Mouse (Mus musculus) cerebellum, postnatal 36 days (tissue): ENCODE data around the gene Taf3.

Source experiments
- DNase-seq, 2 experiments: peaks; one replicate each; pipeline ENCODE4 v3.0.0; 2021 to 2022; ENCODE audit warnings: mixed read lengths in 2 of 2

Taf3 gene

GRCm38 (mm10) chr2:10048461-10048860 lies at the start of gene Taf3:
TSS of gene Taf3 (minus strand) at chr2:10048596.
- DNase-seq, result peak; percentile 93 to 94

- DNase-seq, result no peak
Measured at GRCm38 (mm10) chr2:10094327-10095100, 46.1 kb upstream of the Taf3 start.

DNA sequence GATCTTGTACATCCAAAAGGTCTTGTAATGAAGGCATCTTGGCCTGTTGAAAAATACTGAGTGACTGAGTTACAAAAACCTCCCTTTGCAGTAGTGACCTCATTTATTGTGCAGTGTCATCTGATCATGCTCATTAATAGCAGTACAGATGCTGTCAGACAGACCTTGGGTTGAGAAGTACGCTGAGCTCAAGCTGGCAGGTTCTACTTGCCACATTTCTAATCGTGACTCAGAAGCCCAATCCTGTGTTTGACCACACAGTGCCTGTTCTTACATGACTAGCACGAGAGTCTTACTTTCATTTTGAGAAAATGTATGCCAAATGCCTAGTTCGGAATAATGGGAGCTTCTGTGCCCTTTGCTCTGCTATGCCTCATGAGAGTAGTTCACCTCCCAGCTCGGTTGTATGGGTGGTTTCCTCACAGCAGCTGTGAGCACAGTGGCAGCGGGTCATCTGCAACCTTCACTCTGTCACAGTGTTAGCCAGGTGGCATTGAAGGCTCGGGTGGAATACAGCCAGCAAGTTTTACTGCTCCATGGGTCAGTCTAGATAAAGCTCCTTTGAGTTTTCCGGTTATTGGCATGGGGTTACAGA lies 39.0 kb upstream of the Taf3 start:
- no peak for DNase-seq

GRCm38 (mm10) chr2:10082737-10083136 lies 34.3 kb upstream of the Taf3 start:
- no peak for DNase-seq

DNA sequence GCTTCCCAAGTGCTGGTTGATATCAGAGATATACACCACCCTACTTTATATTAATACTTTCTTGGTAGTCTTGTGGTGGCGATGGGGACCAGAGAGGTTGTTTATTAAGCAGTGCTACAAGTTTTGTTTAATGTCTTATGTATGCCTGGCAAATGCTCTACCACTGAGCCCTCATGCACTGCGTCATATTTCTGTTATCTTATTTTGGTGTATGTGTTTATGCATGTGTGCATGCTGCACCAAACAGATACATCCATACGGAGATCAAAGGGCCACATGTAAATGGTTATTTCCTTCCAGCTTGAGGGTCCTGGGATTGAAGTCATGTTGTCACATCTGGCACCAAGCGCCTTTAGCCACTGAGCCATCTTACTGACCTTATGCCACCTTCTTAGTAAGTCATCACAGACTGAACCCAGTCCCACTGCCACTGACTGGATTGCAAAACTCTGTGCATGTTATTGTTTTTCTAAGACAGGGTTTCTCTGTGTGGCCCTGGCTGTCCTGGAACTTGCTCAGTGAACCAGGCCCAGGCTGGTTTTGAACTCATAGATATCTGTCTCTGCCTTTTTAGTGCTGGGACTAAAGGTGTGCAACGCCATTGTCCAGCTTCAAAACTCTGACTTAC lies 33.2 kb upstream of the Taf3 start:
- DNase-seq, result no peak

- DNase-seq, result peak; percentile 94 to 96
Measured at GRCm38 (mm10) chr2:10080310-10081010, 32.1 kb upstream of the Taf3 start, which contains the start of the genes Atp5c1 and Kin. TSS of gene Atp5c1 (minus strand) at chr2:10080510. TSS of gene Kin (plus strand) at chr2:10080593.

GRCm38 (mm10) chr2:10079745-10080309 lies 31.4 kb upstream of the Taf3 start:
- no peak for DNase-seq

DNA sequence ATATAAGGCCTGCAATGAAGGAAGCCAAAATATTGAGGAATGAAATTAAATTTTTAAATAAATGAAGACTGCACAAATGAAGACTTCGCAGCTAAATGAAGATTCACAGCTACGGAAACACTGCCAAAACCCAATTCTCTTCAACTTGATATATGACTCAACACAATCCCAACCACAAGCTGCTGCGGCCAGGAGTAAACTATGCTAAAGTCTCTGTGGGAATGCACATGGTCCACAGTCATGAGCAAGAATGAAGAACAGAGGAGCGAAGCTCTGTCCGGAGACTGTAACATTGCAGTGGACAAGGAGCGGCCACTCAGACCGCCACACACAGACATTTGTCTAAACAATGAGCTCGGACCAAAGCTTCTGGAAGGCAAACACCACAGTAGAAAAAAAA lies 28.3 kb upstream of the Taf3 start:
- DNase-seq, result no peak

GRCm38 (mm10) chr2:10074470-10074869 lies 26.1 kb upstream of the Taf3 start:
- no peak for DNase-seq

DNA sequence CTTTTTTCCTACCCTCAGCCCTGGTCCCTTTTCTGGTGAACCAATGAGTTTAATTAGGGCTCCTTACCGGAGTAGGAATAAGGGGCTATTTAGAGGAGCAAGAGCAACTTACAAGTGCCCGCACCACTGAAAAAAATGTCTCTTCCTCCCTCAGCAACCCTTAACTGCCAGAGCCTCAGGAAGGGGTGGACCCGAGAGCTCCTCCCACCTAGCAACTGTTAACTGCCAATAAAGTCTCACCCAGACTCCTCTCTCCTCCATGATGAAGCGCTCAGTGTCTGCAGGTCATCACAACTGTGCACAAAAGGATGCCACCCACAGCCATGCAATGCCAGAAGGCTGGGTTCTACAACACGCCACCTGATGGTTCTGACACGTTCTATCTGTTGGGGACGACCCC lies 23.4 kb upstream of the Taf3 start:
- DNase-seq, result no peak

DNA sequence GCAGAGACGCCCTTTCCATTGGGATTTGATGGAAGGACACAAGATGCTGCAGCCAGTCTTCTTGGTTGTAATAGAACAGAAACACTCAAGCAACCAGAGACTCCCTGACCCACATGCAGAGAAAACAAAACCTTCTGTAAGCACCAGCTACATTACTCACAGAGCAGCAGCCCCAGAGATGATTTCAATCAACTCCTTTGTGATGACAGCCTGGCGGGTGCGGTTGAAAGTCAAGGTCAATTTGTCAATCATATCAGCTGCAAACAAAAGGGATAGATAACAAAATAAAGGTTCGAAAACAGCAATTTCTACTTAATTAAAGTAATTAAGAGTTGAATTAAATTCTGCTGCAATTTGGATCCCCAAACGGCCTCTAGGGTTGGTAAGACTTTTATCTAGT lies 10.4 kb upstream of the Taf3 start:
- no peak for DNase-seq

DNA sequence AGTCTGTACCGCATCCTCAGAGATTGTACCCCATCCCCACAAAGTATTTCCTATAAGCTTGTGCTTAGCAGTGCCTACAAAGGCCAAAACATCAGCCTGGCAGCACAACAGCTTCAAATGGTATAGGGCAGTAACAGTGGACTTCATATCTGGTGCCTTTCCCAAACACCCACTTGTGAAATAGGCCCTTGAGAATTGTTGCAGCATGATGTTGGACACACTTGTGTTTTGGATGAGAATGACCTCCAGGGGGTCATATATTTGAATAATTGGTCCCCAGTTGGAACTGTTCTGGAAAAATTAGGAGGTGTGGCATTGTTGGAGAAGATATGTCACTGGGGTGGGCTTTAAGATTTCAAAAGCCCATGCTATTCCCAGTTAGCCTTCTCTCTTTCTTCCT lies 3.6 kb upstream of the Taf3 start:
- no peak for DNase-seq

DNA sequence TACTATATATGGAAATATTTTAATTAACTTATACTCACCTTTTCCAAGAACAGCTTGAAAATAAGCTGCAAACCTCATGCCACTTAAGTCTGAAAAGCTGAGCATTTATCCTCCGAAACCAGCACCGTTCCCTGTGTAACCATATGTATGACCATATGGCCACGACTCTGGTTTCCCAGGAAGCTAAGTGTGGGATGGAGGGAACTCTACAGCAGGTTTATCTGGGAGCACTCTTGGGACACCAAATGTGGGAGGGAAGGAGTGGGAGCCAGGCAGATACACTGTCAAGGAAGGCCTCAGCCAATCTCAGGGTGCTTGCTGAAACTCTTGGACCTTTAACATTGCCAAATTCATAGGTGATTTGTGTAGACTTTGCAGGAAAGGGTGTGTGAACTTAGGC lies 2.5 kb upstream of the Taf3 start:
- DNase-seq, result no peak

DNA sequence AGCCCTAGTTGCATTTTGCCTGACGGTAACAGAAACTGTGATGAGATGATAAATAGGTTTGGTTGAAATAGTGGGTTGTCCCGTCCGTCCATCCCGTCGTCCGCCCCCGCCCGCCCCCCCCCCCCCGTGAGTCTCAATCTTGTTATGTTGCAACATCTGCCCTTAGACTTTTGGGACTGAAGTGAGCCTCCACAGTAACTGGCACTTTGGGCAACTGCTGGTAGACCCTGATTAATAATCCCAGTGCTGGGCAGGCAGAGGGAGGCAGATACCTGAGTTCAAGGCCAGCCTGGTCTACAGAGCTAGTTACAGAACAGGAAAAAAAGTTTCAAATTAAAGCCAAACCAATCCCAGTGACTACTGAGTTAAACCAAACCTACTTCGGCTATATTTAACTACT lies 1.1 kb upstream of the Taf3 start:
- DNase-seq, result no peak

DNA sequence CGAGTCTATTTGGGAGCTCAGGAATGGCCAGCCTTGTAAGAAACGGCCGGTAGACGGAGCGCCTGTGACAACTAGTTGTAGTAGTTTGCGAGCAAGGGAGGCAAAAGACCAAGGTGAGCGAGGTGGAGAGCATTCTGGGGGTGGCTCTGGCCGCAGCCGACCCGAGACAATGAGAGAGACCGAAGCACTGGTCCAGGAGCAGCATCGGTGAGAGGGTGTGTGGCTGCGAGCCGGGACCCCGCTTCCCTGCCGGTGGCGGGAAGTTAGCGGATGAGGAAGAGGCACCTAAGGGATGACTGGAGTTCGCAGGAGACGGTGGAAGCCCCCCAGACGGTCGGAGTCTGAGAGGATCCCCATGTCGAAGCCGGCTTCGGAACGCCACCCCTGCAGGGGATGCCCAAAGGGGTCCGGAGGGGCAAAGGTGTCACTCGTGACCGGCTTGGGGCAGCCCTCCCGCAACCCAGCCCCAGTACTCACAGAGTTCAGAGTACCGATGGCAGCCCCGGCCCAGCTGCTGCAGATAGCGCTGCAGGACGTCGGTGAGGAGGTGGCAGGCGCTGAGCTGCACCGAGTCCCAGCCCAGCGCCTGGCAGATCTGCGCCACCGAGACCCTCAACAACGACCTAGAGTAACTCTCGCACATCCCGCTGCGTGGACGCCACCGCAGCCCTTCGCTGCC lies 499 bp downstream of the Taf3 start:
- peak; percentile 29 to 40 for DNase-seq

- no peak for DNase-seq
Measured at GRCm38 (mm10) chr2:10034976-10035375, 13.4 kb downstream of the Taf3 start.

DNA sequence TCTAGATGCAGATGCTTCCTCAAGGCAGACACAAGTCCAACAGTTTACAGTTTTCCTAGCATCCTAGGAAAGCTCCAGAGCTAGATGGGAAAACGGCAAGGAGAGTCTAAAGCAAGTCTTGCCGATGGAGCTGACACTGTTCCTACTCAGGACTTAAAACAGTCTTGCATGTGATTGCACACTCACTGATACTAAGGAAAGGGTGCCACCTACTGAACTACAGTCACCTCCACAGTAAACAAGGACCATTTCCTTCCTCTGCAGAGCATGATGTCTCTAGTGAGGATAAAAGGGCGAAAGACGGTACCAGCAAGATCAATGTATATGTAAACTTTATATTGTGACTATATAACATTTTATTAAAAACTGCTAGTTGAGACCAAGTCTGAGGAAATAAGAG lies 14.7 kb downstream of the Taf3 start:
- DNase-seq, result no peak

- no peak for DNase-seq
Measured at GRCm38 (mm10) chr2:10029755-10030154, 18.6 kb downstream of the Taf3 start.

GRCm38 (mm10) chr2:10024264-10024663 lies 24.1 kb downstream of the Taf3 start:
- DNase-seq, result no peak

- peak; percentile 50 to 60 for DNase-seq
Measured at GRCm38 (mm10) chr2:10021296-10021695, 27.1 kb downstream of the Taf3 start.

GRCm38 (mm10) chr2:10014951-10015635 lies 33.3 kb downstream of the Taf3 start:
- no peak for DNase-seq
